Mouse (Mus musculus) liver (tissue): ENCODE measurements around the gene Pias4.

Experiments used
- DNase-seq: peaks from one replicate; pipeline ENCODE4 v3.0.0-alpha.2; 2020; ENCODE audit warnings: mixed read lengths

The Pias4 gene

DNA sequence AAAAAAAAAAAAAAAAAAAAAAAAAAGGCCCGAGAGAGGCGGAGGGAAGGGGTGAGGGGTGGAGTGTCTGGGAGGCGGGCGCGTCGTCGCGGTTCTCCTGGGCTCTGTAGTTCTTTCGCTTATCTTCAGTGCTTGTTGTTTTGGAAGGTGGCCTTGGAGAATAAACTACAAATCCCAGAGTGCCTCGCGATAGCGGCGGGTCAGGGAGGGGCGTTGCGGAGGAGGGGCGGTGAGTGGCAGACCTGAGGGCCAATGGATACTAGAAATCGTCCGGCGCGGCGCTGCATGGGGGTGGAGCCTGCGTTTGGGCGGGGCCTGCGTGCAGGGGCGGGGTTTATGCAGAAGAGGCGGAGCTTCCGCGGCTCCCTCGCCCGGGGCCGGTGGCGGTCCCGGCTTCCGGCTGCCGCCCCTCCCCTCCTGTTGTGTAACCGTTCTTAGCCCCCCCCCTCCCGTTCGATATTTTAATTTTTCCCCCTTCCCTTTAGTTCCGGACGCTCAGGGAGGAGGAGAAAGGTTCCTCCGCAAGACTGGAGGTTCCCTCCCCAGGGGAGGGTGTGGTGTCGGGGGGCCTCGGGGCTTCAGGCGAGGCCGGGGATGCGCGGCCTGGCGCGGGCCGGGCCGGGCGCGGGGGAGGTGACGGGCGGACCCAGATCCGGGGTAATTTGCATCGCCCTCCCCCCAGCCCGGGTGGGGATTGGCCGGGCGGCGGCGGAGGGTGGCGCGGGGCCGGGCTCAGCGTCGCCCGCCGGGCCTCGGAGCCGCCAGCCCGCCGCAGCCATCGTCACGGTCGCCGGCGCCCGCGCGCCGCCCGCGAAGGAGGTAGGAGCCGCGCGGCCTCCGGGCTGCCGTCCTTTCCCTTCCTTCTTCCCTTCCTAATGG lies 30.2 kb downstream of the Pias4 start:
- DNase-seq, result peak; percentile 99

DNA sequence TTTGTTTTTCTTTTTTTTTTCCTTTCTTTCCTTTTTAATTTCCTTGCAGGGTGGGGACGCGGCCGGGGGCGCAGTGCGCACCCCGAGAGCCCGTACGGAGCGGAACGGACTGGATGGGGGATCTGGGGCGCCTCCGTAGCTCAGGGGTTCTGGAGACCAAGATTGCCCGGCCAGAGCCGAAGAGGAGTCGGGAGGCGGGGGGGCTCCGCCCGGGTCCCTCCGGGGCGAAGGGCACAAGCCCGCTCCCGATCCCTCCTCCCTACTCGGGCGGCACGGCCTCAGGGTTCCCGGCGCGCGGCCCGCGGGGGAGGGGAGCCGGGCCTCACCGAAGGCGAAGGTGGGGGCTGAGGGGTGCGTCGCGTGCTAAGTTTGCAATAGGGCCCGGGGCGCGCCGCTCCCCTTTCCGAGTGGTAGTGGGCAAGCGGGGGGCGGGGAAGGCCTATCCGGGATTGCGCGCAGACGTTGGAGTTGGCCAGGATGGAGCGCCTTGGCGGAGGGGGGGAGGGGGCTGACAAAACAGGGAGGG lies 31.0 kb downstream of the Pias4 start:
- DNase-seq, result peak; percentile 82

DNA sequence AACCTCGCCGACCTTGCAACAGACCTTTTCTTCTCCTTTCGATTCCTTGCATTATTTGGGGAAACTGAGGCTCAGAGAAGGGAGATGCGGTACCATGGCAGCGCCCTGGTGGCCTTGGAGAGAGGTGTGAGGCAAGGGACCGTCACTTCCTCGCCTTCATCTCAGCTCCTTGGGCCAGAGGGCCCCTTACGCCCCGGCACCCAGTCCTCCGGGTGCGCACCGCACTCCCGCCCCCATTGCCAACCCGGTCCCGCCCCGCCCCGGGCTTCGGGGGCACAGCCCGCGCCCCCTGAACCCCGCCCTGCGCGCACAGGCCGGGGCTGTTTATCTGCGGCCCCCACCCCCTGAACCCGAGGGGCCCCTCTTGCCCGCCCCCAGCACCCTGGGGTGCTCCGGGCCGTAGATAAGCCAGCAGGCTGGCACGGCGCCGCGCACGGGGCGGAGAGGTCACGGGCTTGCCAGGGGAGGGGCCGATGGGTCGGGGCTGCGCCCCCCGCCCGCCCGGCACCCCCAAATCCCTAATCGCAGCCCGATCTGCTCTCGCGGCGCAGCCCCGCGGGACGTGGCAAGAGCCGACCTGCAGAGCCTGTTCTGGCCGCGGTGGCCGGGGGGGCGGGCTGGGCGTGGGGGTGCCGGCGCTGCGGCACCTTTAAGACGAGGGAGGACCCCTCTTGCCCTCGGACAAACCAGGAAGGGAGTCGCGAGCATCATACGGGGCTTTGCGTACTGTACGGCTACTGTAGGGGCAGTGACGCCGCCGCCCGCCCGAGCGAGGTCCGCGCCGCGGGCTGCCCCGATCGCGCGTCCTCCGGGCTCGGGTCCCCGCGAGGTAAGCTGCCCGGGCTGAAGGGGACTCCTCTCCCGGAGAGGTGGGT lies 31.7 kb downstream of the Pias4 start:
- peak; percentile 94 for DNase-seq

DNA sequence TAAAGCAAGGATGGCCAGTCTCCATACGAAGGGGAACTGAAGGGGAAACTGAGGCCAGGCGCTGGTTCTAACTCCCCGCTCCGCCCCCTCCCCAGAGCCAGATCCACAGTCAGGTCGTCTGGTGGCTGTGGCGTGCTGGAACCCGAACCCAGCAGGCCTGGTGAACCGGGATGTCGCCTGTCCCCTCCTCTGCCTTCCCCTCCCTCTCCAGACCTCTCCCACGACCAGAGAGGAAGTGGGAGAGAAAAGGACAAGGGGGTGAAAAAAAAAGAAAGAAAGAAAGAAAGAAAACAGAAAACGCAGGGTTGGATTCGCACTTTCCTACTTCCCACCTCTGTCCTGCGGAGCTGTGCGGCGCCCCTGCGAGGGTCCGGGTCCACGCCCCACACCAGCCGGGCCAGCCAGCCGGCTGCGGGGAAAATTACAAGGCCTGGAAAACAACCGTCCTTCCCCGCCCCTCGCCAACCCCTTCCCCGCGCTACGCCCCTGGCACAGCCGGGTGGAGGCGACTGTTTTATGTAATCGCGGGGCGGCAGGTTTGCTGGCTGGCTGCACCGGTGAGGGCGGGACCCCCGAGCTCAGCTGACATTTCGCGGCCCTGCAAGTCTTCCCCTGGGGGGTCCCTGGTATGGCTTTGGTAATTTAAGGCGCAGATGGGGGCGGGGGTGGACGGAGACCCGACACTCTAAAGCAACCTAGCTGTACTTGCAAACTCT lies 32.6 kb downstream of the Pias4 start, which contains the start of gene Zbtb7a:
Gene Zbtb7a (plus strand): TSS at position 255 of the 716 bp plus-strand sequence.
- DNase-seq, result peak; percentile 89

DNA sequence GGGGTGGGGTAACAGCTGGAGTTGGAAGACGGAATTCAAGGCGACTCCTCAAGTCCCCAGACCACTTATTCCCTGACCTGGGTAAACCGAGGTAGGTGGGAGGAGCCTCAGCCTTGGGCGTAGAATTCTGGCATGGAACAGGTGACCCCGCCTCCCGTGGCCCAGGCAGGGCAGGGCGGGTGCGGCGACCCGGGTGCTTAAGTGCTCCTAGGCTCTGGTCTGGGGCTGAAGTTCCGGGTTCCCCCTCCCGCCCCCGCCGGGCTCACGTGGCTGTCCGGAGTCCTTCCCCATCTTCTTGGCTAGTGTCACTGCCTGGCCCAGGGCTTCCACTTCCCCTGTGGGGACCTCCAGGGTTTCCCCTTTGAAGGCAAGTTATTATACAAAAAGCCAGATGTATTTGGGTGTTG lies 33.5 kb downstream of the Pias4 start:
- peak; percentile 92 for DNase-seq

DNA sequence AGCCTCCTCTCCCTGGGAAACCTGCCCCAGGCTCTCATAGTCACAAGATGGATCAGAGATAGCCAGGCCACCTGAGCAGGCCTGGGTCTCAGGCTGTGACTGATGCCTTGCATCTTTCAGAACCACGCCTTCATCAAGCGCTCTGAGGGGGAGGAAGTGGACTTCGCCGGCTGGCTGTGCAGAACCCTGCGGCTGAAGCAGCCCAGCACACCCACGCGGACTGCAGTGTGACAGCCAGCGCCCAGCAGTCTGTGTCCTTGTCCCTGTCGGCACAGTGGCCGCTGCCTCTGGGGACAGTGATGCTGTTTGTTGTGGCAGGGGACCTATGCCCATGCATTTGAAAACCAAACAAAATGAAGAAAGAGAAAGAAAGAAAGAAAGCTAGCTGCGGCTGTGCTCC lies 44.2 kb downstream of the Pias4 start:
- no peak for DNase-seq

DNA sequence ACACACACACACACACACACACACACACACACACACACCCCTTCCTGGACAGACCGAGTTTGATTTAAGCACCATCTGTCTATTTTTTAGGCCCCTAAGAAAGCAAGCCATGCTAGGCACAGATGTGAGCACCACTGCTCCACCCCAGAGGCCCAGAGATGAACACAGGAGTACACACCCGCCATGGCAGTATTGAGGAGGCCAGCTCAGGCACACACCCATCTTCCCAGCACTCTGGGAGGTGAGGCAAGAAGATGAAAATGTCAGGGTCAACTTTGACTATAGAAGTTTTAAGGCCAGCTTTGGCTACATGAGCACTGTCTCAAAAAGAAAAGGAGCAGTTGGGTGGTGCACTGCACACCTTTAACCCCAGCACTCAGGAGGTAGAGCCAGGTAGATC lies 44.8 kb downstream of the Pias4 start:
- no peak for DNase-seq

DNA sequence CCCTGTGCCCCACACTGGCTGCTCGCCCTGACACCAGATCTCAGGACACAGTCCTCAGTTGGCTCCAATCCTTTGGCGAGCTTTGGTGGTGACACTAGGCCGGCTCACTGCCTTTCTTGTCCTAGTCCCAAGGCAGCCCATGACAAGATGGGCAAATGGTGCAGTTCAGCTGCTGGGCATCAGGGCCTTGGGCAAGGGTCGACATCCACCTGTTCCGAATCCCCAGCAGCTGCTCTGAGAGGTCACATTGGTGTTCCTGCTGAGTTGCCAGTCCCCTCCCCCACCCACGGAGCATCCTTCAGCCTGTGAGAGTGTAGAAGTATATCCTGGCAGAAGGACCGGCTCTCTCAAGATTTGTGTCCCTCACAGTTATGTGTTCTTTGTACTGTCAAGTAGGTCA lies 47.1 kb downstream of the Pias4 start:
- DNase-seq, result no peak

DNA sequence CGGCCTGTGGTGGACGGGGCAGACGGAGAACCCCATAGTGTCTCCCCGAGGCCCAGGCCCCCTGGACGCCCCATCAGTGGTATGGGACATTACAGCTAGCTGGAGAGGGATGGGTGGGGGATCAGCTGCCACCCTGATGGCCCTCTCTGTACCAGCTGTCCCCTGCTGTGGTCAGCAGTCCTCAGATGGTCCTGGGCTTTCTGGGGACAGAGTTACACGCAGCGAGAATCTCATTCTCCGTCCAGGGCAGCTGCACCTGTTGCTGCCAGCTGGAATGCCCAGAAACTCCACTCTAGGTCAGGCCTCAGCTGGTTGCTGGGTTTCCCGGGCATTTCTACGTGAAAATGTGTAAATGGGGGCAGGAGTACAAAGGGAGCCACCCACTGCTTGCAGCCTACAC lies 48.1 kb downstream of the Pias4 start:
- DNase-seq, result no peak

DNA sequence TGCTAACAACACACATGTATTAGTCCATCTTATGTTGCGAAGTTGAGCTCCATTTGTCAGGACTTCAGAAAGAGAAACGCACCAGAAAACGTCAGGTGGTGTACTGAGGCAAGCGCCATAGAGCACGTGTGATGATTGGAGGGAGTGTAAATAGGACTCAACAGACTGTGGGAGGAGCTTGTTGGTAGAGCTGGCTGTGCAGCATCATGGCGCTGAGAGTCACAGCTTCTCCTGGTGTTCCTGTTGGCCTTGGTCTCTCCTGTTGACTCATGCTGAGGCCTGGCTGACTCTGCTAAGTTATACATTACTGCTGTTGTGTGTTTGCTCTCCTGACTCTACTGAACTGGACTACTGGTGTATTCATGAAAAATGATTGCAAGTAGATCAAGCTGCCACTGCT lies 54.8 kb downstream of the Pias4 start:
- DNase-seq, result no peak

DNA sequence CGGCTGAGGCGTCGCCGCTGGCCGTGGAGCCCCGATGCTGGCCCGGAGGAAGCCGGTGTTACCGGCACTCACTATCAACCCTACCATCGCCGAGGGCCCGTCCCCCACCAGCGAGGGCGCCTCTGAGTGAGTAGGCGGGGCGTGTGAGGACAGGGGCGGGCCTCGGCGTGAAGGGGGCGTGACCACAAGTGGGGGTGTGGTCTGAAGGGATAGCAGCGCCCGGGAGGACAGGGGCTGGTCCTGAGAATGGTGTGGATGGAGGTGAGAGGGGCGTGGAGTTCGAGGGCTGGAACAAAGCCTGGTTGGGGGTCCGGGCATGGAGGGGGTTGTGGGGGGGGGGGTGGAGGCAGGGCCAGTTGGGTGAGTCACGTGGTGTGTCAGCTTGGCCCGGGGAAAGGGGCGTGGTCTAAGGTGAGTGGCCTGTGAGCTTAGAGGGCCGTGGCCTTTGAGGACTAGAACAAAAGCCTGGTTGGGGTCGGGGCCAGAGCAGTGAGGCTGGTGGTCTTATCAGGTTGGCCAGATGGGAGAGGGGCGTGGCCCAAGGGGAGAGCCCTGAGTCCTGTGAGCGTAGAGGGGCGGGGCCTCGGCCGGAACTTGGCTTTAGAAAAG lies 61.5 kb downstream of the Pias4 start:
- DNase-seq, result peak; percentile 92

DNA sequence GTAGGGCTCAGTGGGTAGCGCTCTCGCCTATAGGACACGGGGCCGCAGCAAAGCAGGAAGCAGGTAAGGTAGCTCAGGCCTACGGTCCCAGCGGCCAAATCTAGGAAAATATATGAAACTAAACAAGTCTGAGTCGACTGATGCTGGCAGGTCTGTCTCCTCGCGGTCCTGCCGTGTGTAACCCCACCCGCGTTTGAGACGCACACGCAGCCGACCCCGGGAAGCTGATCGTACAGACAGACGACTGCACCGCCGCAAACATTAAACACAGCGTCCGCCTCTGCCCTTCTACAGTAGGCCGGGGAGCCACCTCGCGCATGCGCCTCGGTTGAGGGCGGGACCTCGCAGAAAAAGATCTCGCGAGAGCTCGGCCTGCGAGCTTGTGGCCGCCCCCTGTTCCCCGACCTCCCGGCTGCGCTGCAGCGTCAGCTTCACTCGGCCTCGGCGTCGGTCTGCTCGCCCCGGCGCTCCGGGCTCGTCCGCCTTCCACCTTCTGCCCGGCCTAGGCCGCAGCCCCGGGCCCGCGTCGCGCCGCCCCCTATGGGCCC lies 62.1 kb downstream of the Pias4 start, which contains the start of gene Map2k2:
Gene Map2k2 (plus strand): TSS at position 351 of the 548 bp plus-strand sequence.
- peak; percentile 98 for DNase-seq
